Mouse (Mus musculus) T-helper 2 cell (primary cell): ENCODE results near the gene Lrrc9.

Experiments used
- in situ Hi-C: fragments of 300-600 bp; cut with MboI, MseI; formaldehyde crosslinking; loops from one replicate; pipeline ENCODE4 v1.15.1; 2025; ENCODE audit warnings: high pct_unique_total_duplicates

Lrrc9 gene

GRCm38 (mm10) chr12:72467789-72468188 lies 26.1 kb downstream of the Lrrc9 start:
- in situ Hi-C loops: loop anchor here (10.0 kb wide), 1 partner anchor 217 kb away; no protein-coding TSS in a partner anchor

- in situ Hi-C loops: no loop called here
These were observed 35.2 kb downstream of the Lrrc9 start for GRCm38 (mm10) chr12:72476773-72477450.

- in situ Hi-C loops: no loop called here
These were observed 40.6 kb downstream of the Lrrc9 start for GRCm38 (mm10) chr12:72482226-72482625.

GRCm38 (mm10) chr12:72484872-72485271 lies 43.2 kb downstream of the Lrrc9 start:
- in situ Hi-C loops: no loop called here

- in situ Hi-C loops: no loop called here
These were observed 45.8 kb downstream of the Lrrc9 start for GRCm38 (mm10) chr12:72487498-72487897.

GRCm38 (mm10) chr12:72489995-72490394 lies 48.3 kb downstream of the Lrrc9 start:
- in situ Hi-C loops: no loop called here

GRCm38 (mm10) chr12:72491063-72491719 lies 49.5 kb downstream of the Lrrc9 start:
- in situ Hi-C loops: no loop called here

- in situ Hi-C loops: no loop called here
These were observed 55.4 kb downstream of the Lrrc9 start for GRCm38 (mm10) chr12:72496866-72497600.

- in situ Hi-C loops: no loop called here
These were observed 67.9 kb downstream of the Lrrc9 start for GRCm38 (mm10) chr12:72509606-72510005.

- in situ Hi-C loops: no loop called here
These were observed 73.8 kb downstream of the Lrrc9 start for GRCm38 (mm10) chr12:72515446-72515845.

GRCm38 (mm10) chr12:72518114-72518728 lies 76.6 kb downstream of the Lrrc9 start:
- in situ Hi-C loops: no loop called here

GRCm38 (mm10) chr12:72519352-72519751 lies 77.7 kb downstream of the Lrrc9 start:
- in situ Hi-C loops: no loop called here

GRCm38 (mm10) chr12:72519855-72520254 lies 78.2 kb downstream of the Lrrc9 start:
- in situ Hi-C loops: no loop called here

- in situ Hi-C loops: no loop called here
These were observed 79.0 kb downstream of the Lrrc9 start for GRCm38 (mm10) chr12:72520645-72521044.

GRCm38 (mm10) chr12:72525588-72525987 lies 83.9 kb downstream of the Lrrc9 start:
- in situ Hi-C loops: loop anchor here (25.0 kb wide), 1 partner anchor 1838 kb away; no protein-coding TSS in a partner anchor

GRCm38 (mm10) chr12:72532303-72532702 lies 90.6 kb downstream of the Lrrc9 start:
- in situ Hi-C loops: loop anchor here (10.0 to 25.0 kb wide), 2 partner anchors 502 to 1845 kb away; no protein-coding TSS in a partner anchor

GRCm38 (mm10) chr12:72533986-72534385 lies 92.3 kb downstream of the Lrrc9 start:
- in situ Hi-C loops: loop anchor here (10.0 to 25.0 kb wide), 2 partner anchors 501 to 1847 kb away; no protein-coding TSS in a partner anchor

GRCm38 (mm10) chr12:72535599-72535998 lies 93.9 kb downstream of the Lrrc9 start:
- in situ Hi-C loops: loop anchor here (10.0 to 25.0 kb wide), 2 partner anchors 499 to 1848 kb away; no protein-coding TSS in a partner anchor

- in situ Hi-C loops: loop anchor here (10.0 to 25.0 kb wide), 2 partner anchors 499 to 1849 kb away; no protein-coding TSS in a partner anchor
These were observed 94.4 kb downstream of the Lrrc9 start, which contains the start of gene Pcnx4 for GRCm38 (mm10) chr12:72536021-72536597. Gene Pcnx4, plus strand, starts transcription at chr12:72536383.

- in situ Hi-C loops: loop anchor here (10.0 to 25.0 kb wide), 2 partner anchors 496 to 1851 kb away; no protein-coding TSS in a partner anchor
These were observed 96.9 kb downstream of the Lrrc9 start for GRCm38 (mm10) chr12:72538571-72538970.

- in situ Hi-C loops: no loop called here
These were observed 112.7 kb downstream of the Lrrc9 start for GRCm38 (mm10) chr12:72554347-72554746.
